Mouse (Mus musculus) heart, embryonic 11.5 days (tissue): ENCODE results near the gene Rtbdn. TPM values are rescaled to one million over a fixed set of nuclear protein-coding genes. Genes with fewer than 3 reads are reported as not detected.

Source experiments
- ATAC-seq: fragments of 200-750 bp; cut with Nextera tagmentation; replicated peaks from 2 replicates; pipeline ENCODE4 v1.8.0; 2017; ENCODE audit warnings: moderate library complexity; ENCODE audit not compliant: insufficient number of reproducible peaks, low FRiP score, low TSS enrichment
- H3K27ac ChIP-seq: fragments of 300-500 bp; sonication (generic); 2 replicates; pipeline ENCODE4 v1.5.1; 2014; ENCODE audit warnings: mild to moderate bottlenecking, low read depth, low read length
- H3K27me3 ChIP-seq: fragments of 300-500 bp; sonication (generic); 2 replicates; pipeline ENCODE4 v1.6.1; 2014; ENCODE audit warnings: mild to moderate bottlenecking, low read length, mixed read lengths; ENCODE audit not compliant: control insufficient read depth, insufficient read depth
- H3K36me3 ChIP-seq: fragments of 300-500 bp; sonication (generic); 2 replicates; pipeline ENCODE4 v1.6.1; 2014; ENCODE audit warnings: mild to moderate bottlenecking, low read length, moderate library complexity, mixed read lengths; ENCODE audit not compliant: control insufficient read depth, insufficient read depth
- H3K4me1 ChIP-seq: fragments of 300-500 bp; sonication (generic); 2 replicates; pipeline ENCODE4 v1.6.1; 2014; ENCODE audit warnings: low read length; ENCODE audit not compliant: control insufficient read depth, insufficient read depth
- H3K4me2 ChIP-seq: fragments of 300-500 bp; sonication (generic); 2 replicates; pipeline ENCODE4 v1.6.1; 2014; ENCODE audit warnings: mild to moderate bottlenecking, moderate library complexity
- H3K4me3 ChIP-seq: fragments of 300-500 bp; sonication (generic); 2 replicates; pipeline ENCODE4 v1.5.1; 2014; ENCODE audit warnings: low read depth, low read length
- H3K9ac ChIP-seq: fragments of 300-500 bp; sonication (generic); 2 replicates; pipeline ENCODE4 v1.6.1; 2014; ENCODE audit warnings: mild to moderate bottlenecking, low read depth, low read length, moderate library complexity
- H3K9me3 ChIP-seq: fragments of 300-500 bp; sonication (generic); replicated peaks from 2 replicates; pipeline ENCODE4 v1.6.1; 2016; ENCODE audit warnings: low read length; ENCODE audit not compliant: control insufficient read depth
- WGBS: fragments of 180-500 bp; shearing (Covaris S2); extraction: QIAGEN DNeasy Blood & Tissue Kit; methylation state at CpG from one replicate; pipeline ENCODE4 v1.1.7; 2014; ENCODE audit not compliant: insufficient replicate concordance; 5-methylcytosine and 5-hydroxymethylcytosine counted together
- polyA plus RNA-seq: library from polyadenylated mRNA; unstranded; fragments of >200 nt; fragmentation: Nextera tagmentation; extraction: Ambion mirVana; gene quantifications from 2 replicates; pipeline ENCODE4 v1.2.1, GENCODE M21; 2014

Rtbdn gene
- polyA plus RNA-seq, 1 experiment from 2014 or later, result not detected

- Histone ChIP-seq H3K9me3 (no peaks in the 10 kb centered on the region), H3K4me1 (peaks cover 4% of the 10 kb centered on the region; the same call in 1 of the 2 replicates), H3K27ac (no peak overlapping the region), H3K4me3 (no peak overlapping the region), H3K4me2 (no peak overlapping the region), H3K27me3 (peaks cover 66% of the 10 kb centered on the region), H3K36me3 (no peaks in the 10 kb centered on the region), H3K9ac (no peak overlapping the region)
- ATAC-seq, result no peak
- 21% methylated on average over 4 of the region's 4 CpGs for WGBS
Measured at GRCm38 (mm10) chr8:84943699-84944098, 3.1 kb upstream of the Rtbdn start.

- Histone ChIP-seq H3K4me1 (peaks cover 4% of the 10 kb centered on the region; the same call in 1 of the 2 replicates), H3K4me2 (peak overlapping the region; percentile 14; the same call in 1 of the 2 replicates), H3K9me3 (no peaks in the 10 kb centered on the region), H3K27ac (no peak overlapping the region), H3K4me3 (no peak overlapping the region), H3K36me3 (no peaks in the 10 kb centered on the region), H3K9ac (no peak overlapping the region), H3K27me3 (peaks cover 64% of the 10 kb centered on the region)
- ATAC-seq, result peak; percentile 57; the same call in 1 of the 2 replicates
- 3% methylated on average over 26 of the region's 26 CpGs for WGBS
Measured at GRCm38 (mm10) chr8:84944478-84945160, 2.2 kb upstream of the Rtbdn start.

- no peak overlapping the region for H3K27ac ChIP-seq
- 11% methylated on average over 11 of the region's 11 CpGs for WGBS
- H3K9ac ChIP-seq, result no peak overlapping the region
- no peaks in the 10 kb centered on the region for H3K36me3 ChIP-seq
- peaks cover 69% of the 10 kb centered on the region for H3K27me3 ChIP-seq
- H3K4me2 ChIP-seq, result peak overlapping the region; percentile 75; the same call in 1 of the 2 replicates
- peak overlapping the region; percentile 43; the same call in 1 of the 2 replicates for H3K4me3 ChIP-seq
- H3K9me3 ChIP-seq, result no peaks in the 10 kb centered on the region
- 0 out of 2 replicates have a peak, but pooled peaks have one; percentile 7 for ATAC-seq
- peaks cover 4% of the 10 kb centered on the region; the same call in 1 of the 2 replicates for H3K4me1 ChIP-seq
Measured at GRCm38 (mm10) chr8:84945235-84945632, 1.6 kb upstream of the Rtbdn start.

- 0 out of 2 replicates have a peak, but pooled peaks have one; percentile 29 for ATAC-seq
- H3K27ac ChIP-seq, result no peak overlapping the region
- under 1% methylated on average over 47 of the region's 67 CpGs for WGBS
- no peak overlapping the region for H3K9ac ChIP-seq
- peaks cover 4% of the 10 kb centered on the region; the same call in 1 of the 2 replicates for H3K4me1 ChIP-seq
- peak overlapping the region; percentile 43 for H3K4me3 ChIP-seq
- H3K36me3 ChIP-seq, result no peaks in the 10 kb centered on the region
- H3K27me3 ChIP-seq, result peaks cover 69% of the 10 kb centered on the region
- H3K4me2 ChIP-seq, result peak overlapping the region; percentile 75
- no peaks in the 10 kb centered on the region for H3K9me3 ChIP-seq
Measured at GRCm38 (mm10) chr8:84945633-84946527, 911 bp upstream of the Rtbdn start.

- no peak overlapping the region for H3K4me3 ChIP-seq
- H3K9ac ChIP-seq, result no peak overlapping the region
- peaks cover 69% of the 10 kb centered on the region for H3K27me3 ChIP-seq
- H3K36me3 ChIP-seq, result no peaks in the 10 kb centered on the region
- WGBS, result 14% methylated on average over 9 of the region's 9 CpGs
- no peak overlapping the region for H3K27ac ChIP-seq
- no peak overlapping the region for H3K4me2 ChIP-seq
- no peak for ATAC-seq
- H3K9me3 ChIP-seq, result no peaks in the 10 kb centered on the region
- H3K4me1 ChIP-seq, result peaks cover 4% of the 10 kb centered on the region; the same call in 1 of the 2 replicates
Measured at GRCm38 (mm10) chr8:84947241-84947545, 402 bp downstream of the Rtbdn start.

- no peak overlapping the region for H3K4me3 ChIP-seq
- ATAC-seq, result no peak
- WGBS, result 17% methylated on average over 12 of the region's 12 CpGs
Measured at GRCm38 (mm10) chr8:84949753-84950152, 3.0 kb downstream of the Rtbdn start.

GRCm38 (mm10) chr8:84952612-84953255 lies 5.9 kb downstream of the Rtbdn start:
- H3K4me1 ChIP-seq, result 0 out of 2 replicates have a peak, but pooled peaks cover 5% of the 10 kb centered on the region
- H3K4me3 ChIP-seq, result no peak overlapping the region
- H3K9ac ChIP-seq, result no peak overlapping the region
- no peaks in the 10 kb centered on the region for H3K36me3 ChIP-seq
- H3K4me2 ChIP-seq, result peak overlapping the region; percentile 37; the same call in 1 of the 2 replicates
- H3K27me3 ChIP-seq, result peaks cover 37% of the 10 kb centered on the region
- ATAC-seq, result no peak
- 5% methylated on average over 18 of the region's 18 CpGs for WGBS
- no peak overlapping the region for H3K27ac ChIP-seq
- H3K9me3 ChIP-seq, result no peaks in the 10 kb centered on the region

More at GRCm38 (mm10) chr8:84949753-84950152, 3.0 kb downstream of the Rtbdn start:
- Histone ChIP-seq H3K9ac (no peak overlapping the region), H3K36me3 (no peaks in the 10 kb centered on the region), H3K4me2 (no peak overlapping the region), H3K4me1 (peaks cover 9% of the 10 kb centered on the region; the same call in 1 of the 2 replicates), H3K9me3 (no peaks in the 10 kb centered on the region), H3K27ac (no peak overlapping the region), H3K27me3 (peaks cover 63% of the 10 kb centered on the region)

GRCm38 (mm10) chr8:84956768-84957167 lies 10.0 kb downstream of the Rtbdn start:
- no peak overlapping the region for H3K27ac ChIP-seq
- no peak overlapping the region for H3K4me2 ChIP-seq
- 0 out of 2 replicates have a peak, but pooled peaks cover 5% of the 10 kb centered on the region for H3K4me1 ChIP-seq
- 52% methylated on average over 2 of the region's 2 CpGs for WGBS
- no peak overlapping the region for H3K4me3 ChIP-seq
- peaks cover 7% of the 10 kb centered on the region for H3K36me3 ChIP-seq
- peaks cover 11% of the 10 kb centered on the region; the same call in 1 of the 2 replicates for H3K27me3 ChIP-seq
- no peak for ATAC-seq
- H3K9me3 ChIP-seq, result no peaks in the 10 kb centered on the region
- no peak overlapping the region for H3K9ac ChIP-seq
